Comparison of ENCODE assay signal across 30 mouse cellular contexts in the genomic region with DNA sequence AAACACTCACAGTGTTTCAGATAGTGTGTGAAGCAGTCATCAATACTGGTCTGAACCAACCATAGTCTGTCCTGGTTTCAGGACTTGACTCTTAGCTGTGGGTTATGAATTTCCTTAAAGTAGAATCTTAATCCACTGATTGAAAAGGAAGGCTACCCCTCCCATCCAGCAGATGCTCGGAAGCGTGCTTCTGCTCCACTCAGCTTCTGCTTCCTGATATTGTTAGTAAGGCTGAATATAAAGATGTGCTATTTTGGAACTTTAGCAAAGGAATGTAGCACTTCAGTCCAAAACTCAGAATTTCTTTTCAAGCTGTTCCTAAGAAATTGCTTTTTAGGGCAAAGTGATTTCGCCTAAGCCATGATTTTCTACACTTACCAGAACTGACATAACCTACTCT.
DNase-seq lines count a peak whose midpoint lies in the region; ATAC-seq and TF ChIP-seq lines count a peak whose summit lies in the region.
"Had no signal": no experiment of that assay in that cellular context is flagged by ENCODE, and none has a peak within 500 bp of the region (broad histone marks: within the 10 kb centered on the region; RNA-seq: fewer than 3 reads in every experiment).

No protein-coding gene starts in this region.

- TF ChIP-seq EP300 in liver, postnatal 0 days (IDR thresholded peaks at IDR 0.05; ENCODE audit: low read depth) = no peak

- DNase-seq in layer of hippocampus, adult 9-11 months = peak; percentile 47
- no peak for DNase-seq in layer of hippocampus, adult 11-12 months (ENCODE audit: low spot score)
- DNase-seq in right cerebral cortex, postnatal 14 days = peak; percentile 24
- DNase-seq in right cerebral cortex, adult 2 months (ENCODE audit: low spot score in 2 of 2) = no peak
- DNase-seq in left cerebral cortex, postnatal 10 days (ENCODE audit: extremely low spot score in 1 of 2, low spot score in 2 of 2) = peak; percentile 24 to 47
- DNase-seq in liver, postnatal 0 days = no peak
- DNase-seq: adrenal gland, adult 2 months; B cell, adult 2 months; cerebellum, adult 11 months; cerebellum, adult 9-10 months; cerebellum, postnatal 36 days; gastrocnemius, postnatal 14 days; heart, postnatal 14 days; kidney, adult 18-20 months; kidney, postnatal 4 days; lung, adult 18-20 months; lung, postnatal 4 days; thymus, postnatal 25 days had no signal

- no peaks in the 10 kb centered on the region for H3K9me3 ChIP-seq in midbrain, embryonic 13.5 days
- no peaks in the 10 kb centered on the region for H3K9me3 ChIP-seq in liver, postnatal 0 days (ENCODE audit: low read length)
- H3K9me3 ChIP-seq: forebrain, embryonic 13.5 days; hindbrain, embryonic 10.5 days; kidney, embryonic 15.5 days; liver, embryonic 12.5 days; midbrain, embryonic 12.5 days; neural tube, embryonic 13.5 days; stomach, embryonic 15.5 days had no signal

- intact Hi-C loops in left cerebral cortex, postnatal 10 days (cut with DNase I) = no loop called here

- H3K9ac ChIP-seq in midbrain, embryonic 13.5 days (replicated peaks) = no peak overlapping the region
- no peak overlapping the region for H3K9ac ChIP-seq in liver, postnatal 0 days (replicated peaks)
- H3K9ac ChIP-seq: forebrain, embryonic 13.5 days; kidney, embryonic 15.5 days; liver, embryonic 12.5 days; midbrain, embryonic 12.5 days; neural tube, embryonic 13.5 days; stomach, embryonic 15.5 days had no signal

- H3K4me3 ChIP-seq in midbrain, embryonic 13.5 days (replicated peaks) = no peak overlapping the region
- no peak overlapping the region for H3K4me3 ChIP-seq in liver, postnatal 0 days (ENCODE audit: low read depth, low read length)
- H3K4me3 ChIP-seq: forebrain, embryonic 13.5 days; hindbrain, embryonic 10.5 days; kidney, embryonic 15.5 days; liver, embryonic 12.5 days; megakaryocyte, embryonic 14.5 days; midbrain, embryonic 12.5 days; neural tube, embryonic 13.5 days; stomach, embryonic 15.5 days had no signal

- no peaks in the 10 kb centered on the region for H3K27me3 ChIP-seq in midbrain, embryonic 13.5 days
- H3K27me3 ChIP-seq in liver, postnatal 0 days (ENCODE audit: insufficient read depth, low read length) = no peaks in the 10 kb centered on the region
- H3K27me3 ChIP-seq: forebrain, embryonic 13.5 days; kidney, embryonic 15.5 days; liver, embryonic 12.5 days; megakaryocyte, embryonic 14.5 days; midbrain, embryonic 12.5 days; neural tube, embryonic 13.5 days; stomach, embryonic 15.5 days had no signal

- H3K27ac ChIP-seq in midbrain, embryonic 13.5 days = no peak overlapping the region
- no peak overlapping the region for H3K27ac ChIP-seq in liver, postnatal 0 days (ENCODE audit: low read depth)
- H3K27ac ChIP-seq: forebrain, embryonic 13.5 days; hindbrain, embryonic 10.5 days; kidney, embryonic 15.5 days; liver, embryonic 12.5 days; midbrain, embryonic 12.5 days; neural tube, embryonic 13.5 days; stomach, embryonic 15.5 days had no signal

- WGBS in midbrain, embryonic 13.5 days = 81% methylated on average over 3 of the region's 3 CpGs
- WGBS in liver, postnatal 0 days (ENCODE audit: insufficient replicate concordance) = 74% methylated on average over 3 of the region's 3 CpGs

- TF ChIP-seq CTCF in liver, postnatal 0 days (IDR thresholded peaks at IDR 0.05; ENCODE audit: low read depth) = no peak

- no peak overlapping the region for H3K4me2 ChIP-seq in midbrain, embryonic 13.5 days (replicated peaks)
- no peak overlapping the region for H3K4me2 ChIP-seq in liver, postnatal 0 days (ENCODE audit: low read depth, low read length)
- H3K4me2 ChIP-seq: forebrain, embryonic 13.5 days; kidney, embryonic 15.5 days; liver, embryonic 12.5 days; midbrain, embryonic 12.5 days; neural tube, embryonic 13.5 days; stomach, embryonic 15.5 days had no signal

- H3K4me1 ChIP-seq in midbrain, embryonic 13.5 days (replicated peaks) = 0 out of 2 replicates have a peak, but pooled peaks cover 3% of the 10 kb centered on the region
- no peaks in the 10 kb centered on the region for H3K4me1 ChIP-seq in liver, postnatal 0 days (ENCODE audit: insufficient read depth)
- H3K4me1 ChIP-seq: kidney, embryonic 15.5 days; liver, embryonic 12.5 days; megakaryocyte, embryonic 14.5 days; stomach, embryonic 15.5 days had no signal

- no peaks in the 10 kb centered on the region for H3K36me3 ChIP-seq in midbrain, embryonic 13.5 days
- H3K36me3 ChIP-seq in liver, postnatal 0 days (replicated peaks; ENCODE audit: insufficient read depth, low read length) = no peaks in the 10 kb centered on the region
- H3K36me3 ChIP-seq: hindbrain, embryonic 10.5 days; kidney, embryonic 15.5 days; liver, embryonic 12.5 days; midbrain, embryonic 12.5 days; neural tube, embryonic 13.5 days; stomach, embryonic 15.5 days had no signal

- ATAC-seq in midbrain, embryonic 13.5 days = no peak
- ATAC-seq in liver, postnatal 0 days = no peak
- ATAC-seq: activated CD4-positive, CD25-positive, alpha-beta regulatory T cell, adult 4 months; forebrain, embryonic 13.5 days; hindbrain, embryonic 16.5 days; liver, embryonic 12.5 days; lung, postnatal 0 days had no signal

Comparison
In these comparisons a context has a peak if more than half of its experiments do, and no peak if none do; other contexts are left out.
1. DNase-seq: peak in layer of hippocampus, adult 9-11 months (single experiment), right cerebral cortex, postnatal 14 days (single experiment) and left cerebral cortex, postnatal 10 days (2 of 2); none in layer of hippocampus, adult 11-12 months (single experiment), right cerebral cortex, adult 2 months (0 of 2) and liver, postnatal 0 days (single experiment).